Mouse (Mus musculus) cerebellum, postnatal 25 days (tissue): ENCODE measurements around the gene Tspan15.

Experiments
- DNase-seq, 2 experiments: peaks; one replicate each; pipeline ENCODE4 v3.0.0; 2021; ENCODE audit warnings: mixed read lengths in 2 of 2

The Tspan15 gene

DNA sequence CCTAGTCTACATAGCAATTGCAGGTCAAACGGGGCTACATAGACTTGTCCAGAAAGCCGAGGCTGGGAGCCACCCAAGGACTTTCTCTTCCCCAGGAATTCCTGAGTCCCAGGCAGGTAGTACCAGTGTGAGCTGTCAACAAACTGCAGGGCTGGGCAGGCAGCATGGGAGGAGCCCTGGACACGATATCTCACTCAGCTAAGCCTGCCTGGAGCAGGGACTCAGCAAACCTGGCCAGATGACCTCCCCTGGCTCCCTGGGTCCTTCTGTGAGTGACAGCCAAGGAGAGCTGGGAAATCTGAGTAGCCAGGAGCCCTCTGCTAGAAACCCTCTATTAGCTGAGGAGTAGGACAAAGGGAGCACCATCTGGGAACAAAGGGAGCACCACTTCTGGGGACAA lies 41.7 kb downstream of the Tspan15 start:
- DNase-seq, result no peak

DNA sequence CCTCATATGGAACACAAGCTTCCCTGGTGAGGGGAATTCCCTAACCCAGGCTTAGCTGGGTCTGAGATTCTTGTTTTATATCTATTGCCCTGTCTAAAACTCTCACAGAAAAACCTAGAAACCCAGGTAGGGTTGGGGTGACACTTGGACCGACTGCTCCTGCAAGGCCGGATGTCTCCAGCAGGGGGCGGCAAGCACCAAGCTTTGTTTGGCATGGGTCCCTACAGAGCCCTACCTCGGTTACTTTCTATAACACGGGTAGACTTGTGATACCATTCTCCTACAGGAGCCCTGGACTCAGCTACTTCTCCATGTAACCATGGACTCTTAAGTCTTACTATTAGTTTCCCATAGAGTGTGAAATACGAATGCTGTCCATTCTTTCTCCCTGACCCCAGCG lies 44.2 kb downstream of the Tspan15 start:
- DNase-seq, result peak; percentile 90 to 93

DNA sequence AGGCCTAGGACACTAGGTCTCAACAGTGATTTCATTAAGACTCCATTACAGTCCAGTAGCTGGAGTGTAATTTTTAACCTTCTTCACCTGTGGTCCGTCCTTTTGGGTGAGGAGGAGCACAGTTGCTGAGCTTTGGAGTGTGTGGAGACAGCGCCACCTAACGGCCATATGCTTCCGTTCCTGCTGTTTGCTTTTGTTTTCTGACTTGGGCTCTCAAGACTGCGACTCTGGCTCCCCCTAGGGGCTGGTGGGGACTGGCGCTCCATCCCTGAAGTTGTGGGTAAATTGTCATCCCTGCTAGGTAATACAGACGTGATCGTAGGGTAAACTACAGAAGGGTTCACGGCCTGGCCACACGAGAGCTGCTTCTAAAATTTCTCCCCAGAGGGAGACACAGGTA lies 48.0 kb downstream of the Tspan15 start:
- peak; percentile 99 for DNase-seq

DNA sequence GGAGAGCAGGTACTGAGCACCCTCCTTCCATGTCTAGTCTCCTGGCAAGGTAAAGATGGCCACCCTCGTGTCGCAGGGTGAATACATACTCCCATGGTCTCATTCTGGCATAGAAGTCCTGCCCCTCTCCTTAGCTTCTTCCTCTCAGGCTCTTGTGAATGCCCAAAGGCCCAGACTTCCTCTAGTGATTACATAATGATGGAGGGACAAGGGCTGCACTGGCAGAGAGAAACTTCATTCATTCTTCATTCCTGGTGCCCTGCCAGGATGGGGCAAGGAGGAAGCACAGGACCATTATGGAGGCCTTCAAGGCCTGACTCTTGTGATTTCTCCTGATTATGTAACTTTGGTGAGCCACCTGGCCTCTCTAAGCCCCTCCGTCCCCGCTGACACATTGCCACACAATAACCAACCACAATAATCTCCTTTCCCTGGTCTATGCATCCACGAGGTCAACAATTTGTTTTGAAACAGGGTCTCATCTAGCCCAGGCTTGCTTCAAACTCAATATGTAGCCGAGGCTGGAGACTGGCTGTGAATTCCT lies 48.5 kb downstream of the Tspan15 start:
- DNase-seq, result peak in 1 of 2 experiments; percentile 40

DNA sequence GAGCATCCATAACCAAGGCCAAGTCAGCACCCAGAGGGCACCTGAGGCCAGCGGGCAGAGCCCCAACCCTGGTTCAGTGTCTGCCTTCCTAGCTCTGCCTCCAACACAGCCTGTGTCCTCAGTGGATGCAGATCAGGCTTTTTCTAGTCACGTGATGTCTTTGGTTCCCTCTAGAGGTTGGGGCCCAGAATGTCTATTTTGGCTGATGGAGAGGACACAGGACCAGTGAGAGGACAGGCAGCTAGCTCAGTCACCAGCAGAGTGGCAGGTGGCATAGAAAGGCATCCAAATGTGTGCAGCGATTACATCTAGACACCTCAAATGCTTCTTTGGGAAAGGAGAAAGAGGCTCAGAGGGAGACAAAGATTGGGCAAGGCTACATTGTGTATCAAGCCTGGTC lies 49.4 kb downstream of the Tspan15 start:
- peak; percentile 64 to 66 for DNase-seq

DNA sequence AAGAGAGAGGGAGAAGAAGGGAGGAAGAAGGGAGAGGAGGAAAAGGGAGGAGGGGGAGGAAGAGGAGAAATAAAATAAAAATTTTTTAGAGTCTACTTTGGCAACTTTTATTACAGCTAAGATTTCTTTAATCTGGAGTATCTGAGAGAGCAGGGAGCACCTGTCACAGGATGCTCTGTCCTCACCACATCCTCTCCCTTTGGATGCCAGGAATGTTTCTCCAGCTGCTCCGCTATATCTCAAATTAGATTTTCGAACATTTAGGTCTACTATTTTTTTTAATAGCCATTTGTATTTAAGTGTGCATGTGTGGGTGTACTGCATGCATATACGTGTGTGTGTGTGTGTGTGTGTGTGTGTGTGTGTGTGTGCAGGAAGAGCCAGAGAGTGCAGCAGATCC lies 51.1 kb downstream of the Tspan15 start:
- no peak for DNase-seq

DNA sequence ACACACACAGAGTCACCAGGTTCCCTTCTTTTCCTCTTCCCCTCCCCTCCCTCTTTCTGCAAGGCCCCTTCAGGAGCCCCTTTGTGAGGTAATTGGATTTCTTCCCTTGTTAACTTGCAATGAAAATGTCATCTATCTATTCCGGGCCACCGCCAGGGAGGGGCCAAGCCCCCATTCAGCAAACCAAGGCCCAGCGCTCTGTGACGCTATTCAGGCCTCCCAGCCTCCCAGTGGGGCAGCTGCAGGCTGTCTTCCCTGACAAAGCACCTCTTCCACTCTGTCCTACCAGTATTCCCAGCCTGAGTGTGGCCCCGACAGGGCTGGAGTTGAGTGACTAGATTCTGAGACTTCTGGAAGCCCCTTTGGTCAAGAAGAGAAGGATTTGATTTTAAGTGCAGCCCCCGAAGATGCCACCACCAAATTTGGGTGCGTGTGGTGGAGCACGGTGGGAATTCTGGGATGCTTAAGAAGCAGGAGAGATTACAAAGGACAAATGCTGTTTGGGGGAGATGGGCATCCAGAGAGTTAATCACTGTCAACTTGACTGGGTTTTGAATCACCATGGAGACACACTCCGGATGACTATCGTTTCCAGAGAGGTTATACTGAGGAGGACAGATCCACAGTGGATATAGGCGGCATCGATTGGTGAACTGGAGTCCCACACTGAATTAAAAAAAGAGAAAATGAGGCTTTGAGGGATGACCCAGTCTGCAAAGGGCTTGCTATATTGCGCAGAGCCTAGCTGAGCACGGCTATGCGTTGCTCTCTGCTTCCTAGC lies 56.3 kb downstream of the Tspan15 start:
- no peak for DNase-seq

DNA sequence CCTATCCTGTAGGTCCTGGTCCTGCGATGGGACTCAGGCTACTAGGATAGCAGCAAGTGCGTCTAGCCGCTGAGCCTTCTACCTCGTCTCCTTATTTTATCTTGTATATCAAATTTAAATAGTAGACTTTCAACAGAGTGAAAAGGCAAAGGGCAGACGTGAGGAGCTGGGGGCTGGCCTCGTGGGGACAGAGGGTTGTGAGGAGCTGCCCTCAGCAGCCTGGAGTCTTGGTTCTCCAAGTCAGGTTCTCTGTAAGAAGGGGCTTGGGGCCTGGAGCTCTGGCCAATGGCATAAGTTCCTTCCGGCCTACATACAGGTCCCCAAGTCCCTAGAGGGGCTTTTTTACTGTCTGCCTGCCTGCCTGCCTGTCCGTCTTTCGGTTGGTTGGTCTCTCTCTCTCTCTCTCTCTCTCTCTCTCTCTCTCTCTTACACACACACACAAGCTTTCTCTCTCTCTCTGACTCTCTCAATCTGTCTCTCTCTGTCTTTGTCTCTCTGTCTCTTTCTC lies 57.1 kb downstream of the Tspan15 start:
- no peak for DNase-seq

DNA sequence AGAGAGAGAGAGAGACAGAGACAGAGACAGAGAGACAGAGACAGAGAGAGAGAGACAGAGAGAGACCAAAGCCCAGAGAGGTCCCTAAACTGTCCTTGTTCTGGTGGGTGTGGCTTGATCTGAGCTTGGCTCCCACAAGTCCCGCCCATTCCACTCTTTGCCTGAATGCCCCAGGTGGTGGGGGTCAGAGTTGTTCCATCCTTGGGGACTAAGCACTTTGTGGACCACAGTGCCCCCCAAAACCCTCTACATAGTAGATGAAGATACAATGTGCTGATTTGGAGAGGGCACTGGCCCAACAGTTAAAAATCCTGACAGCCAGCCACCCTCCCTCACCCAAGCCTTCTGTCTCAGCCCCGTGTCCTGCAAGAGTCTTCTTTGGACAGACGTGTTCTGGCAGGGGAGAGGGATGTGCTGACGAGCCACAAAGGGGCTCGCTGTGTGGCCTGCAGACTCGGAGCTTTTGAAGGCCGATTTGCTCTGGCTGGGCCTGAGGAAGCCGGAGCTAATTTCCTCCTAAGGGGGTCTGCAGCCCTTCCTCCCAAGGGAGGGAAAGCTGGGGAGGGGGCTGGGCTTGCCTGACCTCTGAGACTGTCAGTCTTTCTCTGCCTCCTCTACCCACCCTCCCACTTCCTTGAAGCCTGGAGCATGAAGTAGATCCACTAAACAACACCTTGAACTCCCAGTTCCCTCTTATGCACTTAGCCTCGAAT lies 58.1 kb downstream of the Tspan15 start:
- DNase-seq, result no peak

DNA sequence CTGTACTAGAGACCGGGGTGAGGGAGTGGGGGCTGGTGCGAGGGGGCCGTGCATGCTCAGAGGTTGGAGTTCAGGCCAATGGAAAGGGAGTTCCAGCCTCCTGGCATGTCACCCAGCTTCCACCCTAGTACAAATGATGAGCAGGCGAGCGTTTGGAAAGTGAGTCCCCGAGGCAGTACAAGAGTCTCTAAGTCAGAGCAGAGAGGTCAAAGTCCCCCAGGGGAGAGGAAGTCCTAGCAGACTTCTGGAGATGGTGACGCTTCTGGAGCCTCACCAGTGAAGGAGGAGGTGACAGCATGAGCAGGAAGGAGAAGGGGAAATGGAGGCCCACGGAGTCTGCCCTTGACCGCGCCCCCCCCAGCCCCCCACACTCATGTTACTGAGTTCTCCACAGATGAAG lies 68.6 kb downstream of the Tspan15 start:
- no peak for DNase-seq

DNA sequence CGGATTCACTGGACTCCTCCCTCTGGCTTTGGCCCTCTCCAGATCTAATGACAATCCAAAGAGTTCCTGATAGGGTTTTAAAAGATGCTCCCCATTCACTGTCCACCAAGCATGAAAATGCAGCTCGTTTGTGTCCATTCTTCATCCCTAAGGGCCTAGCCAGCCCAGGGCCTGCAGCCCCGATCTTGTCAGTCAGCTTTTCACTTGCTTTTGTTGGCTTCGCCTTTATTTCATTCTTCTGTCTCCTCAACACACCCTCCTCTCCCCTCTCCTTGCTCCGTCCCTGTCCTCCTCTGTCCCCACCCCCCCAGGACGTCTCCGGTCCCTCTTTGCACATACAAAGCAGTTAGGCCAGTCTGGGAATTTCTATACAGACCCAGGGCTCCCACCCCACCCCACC lies 81.1 kb downstream of the Tspan15 start:
- DNase-seq, result no peak

DNA sequence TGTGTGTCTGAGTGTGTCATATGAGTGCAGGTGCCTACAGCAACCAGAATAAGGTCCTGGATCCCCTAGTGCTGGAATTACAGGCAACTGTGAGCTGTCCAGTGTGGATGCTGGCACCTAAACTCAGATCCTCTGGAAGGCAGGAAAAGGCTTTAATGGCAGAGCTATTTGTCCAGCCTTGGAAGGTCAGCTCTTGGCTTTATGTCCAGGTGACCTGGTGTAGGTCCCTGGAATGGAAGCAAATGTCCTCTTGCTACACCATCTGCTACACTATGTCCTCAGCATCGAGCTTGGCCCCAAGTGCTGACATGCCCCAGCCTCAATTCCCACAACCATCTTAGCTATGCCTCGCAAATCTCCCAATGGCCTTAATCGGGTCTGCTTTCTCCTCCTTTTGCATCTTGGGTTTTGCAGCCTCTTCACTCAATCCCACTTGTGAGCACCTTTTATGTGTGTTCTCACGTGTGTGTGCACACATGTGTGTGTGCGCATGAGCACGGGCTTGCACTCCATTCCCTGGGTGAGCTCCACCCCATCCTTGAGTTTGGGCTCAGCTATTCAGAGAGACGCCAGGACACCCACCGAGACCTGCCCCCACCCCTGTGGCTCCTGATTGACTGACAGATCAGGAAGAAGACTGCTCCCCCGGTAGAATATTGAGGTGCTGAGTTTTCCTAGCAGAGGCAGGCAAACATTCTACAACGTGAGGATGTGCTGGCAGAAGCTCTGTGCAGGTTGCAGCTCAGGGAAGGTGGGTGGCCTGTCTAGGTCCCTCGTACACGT lies 83.4 kb downstream of the Tspan15 start:
- DNase-seq, result peak; percentile 27 to 36

DNA sequence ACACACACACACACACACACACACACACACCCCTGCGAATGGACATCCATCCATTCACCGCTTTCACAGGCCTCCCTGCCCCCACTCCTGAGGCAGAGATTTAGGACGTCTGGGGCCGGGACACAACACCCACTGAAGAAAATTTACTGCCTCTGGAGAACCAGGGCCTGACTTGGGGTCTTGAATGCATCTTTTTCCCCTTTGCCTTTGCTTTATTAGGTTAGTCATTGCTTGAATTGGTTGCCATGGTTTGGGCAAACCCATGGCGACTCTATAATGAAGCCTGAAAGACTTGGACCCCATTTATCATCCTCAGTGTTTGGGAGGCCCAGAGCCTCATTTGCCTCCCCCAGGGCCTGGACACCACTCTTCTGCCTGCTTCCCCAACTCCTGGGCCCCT lies 85.1 kb downstream of the Tspan15 start:
- no peak for DNase-seq

DNA sequence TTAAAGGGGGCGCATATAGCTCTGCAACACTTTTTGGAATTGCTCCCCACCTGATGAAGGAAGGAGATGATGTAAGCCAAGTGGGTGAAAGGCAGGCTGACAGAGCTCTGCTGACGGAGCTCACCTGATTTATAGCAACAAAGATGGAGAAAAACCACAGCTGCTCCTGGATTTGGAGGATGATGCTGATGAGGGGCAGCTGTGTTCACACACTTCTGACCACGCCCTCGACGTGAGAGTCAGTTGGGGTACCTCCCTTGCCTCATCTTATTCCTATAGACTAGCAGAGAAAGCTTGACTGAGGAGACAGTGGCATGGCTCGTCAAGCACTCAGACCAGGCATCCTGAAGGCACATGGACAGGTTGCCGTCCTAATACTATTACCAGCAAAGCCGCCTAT lies 87.2 kb downstream of the Tspan15 start, which contains the start of gene Fam241b:
Gene Fam241b, minus strand, starts transcription at position 101 of the 400 bp plus-strand sequence.
- no peak for DNase-seq

DNA sequence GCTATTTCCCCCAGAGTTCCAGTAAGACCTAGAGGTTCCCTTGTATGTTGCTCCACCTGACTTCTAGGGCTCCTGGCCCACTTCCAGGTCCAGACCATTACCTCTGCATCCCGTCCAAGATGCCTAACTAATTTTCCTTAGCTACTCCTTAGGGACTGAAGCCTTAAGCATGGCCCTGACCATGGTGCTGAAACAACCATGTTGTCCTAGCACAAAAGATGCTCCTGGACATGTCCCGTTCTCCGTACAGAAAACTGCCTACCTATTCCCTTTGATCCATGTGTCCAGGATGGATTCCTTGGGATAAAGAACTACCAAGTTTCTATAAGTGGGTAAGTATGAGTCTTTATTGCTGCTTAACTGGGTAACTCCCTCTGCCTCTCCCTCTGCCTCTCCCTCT lies 93.0 kb downstream of the Tspan15 start:
- DNase-seq, result no peak

DNA sequence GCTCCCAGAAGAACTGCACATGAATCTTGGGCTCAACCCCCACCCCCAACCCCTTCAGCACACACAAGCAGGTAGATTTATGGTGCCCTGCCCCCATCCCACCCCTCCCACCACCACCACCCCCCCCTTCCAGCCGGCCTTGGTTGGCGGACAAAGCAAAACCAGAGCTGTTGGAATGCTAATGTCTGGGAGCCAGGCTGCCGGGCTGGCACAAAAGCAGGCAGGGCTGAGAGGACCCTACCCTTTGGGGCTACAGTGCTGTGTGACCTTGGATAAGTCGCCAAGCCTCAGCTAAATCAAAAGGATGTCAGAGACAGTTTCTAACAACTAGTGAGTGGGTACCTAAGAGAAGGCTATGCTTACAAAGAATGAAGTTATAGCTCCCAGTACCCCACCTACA lies 93.9 kb downstream of the Tspan15 start:
- no peak for DNase-seq

DNA sequence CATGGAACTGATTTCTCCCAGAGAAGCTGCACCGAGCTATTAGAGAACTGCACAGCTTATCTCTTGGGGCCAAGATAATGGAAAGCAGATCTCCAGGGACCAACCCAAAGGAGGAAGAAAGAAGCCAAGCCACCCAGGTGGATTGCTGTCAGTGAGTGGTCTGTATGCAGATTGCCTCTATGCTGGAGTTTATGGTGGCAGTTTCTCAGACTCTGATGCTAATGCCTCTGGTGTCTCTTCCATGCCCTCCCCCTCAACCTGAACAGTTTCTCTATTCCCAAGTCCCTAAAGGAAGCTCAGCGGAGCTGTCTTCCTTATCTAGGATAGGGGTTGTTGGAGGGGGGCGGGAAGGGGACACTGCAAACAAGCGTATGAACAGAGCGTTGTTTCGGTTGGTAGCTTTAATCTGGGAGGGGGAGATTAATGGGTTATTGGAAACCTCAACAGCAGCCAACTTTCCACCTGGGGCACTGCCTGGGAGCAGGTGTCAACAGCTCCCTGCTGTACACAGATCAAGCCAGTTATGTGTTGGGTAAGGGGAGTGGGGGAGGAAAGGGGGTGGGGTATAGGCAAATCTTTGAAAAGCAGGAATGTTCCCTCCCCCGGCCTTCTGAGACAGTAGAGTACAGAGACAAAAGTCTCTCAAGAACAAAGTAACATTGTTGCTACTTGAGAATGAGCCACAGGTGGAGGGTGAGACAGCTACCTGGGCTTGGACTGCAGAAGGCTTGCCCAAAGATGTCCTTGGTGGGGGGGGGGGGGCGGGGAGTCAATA lies 95.2 kb downstream of the Tspan15 start:
- no peak for DNase-seq
